Mouse (Mus musculus) kidney, embryonic 14.5 days (tissue): ENCODE data around the gene Pnpla7. TPM values are rescaled to one million over a fixed set of nuclear protein-coding genes. Genes with fewer than 3 reads are reported as not detected.

Experiments used
- ATAC-seq: fragments of 200-750 bp; cut with Nextera tagmentation; 2 replicates; pipeline ENCODE4 v1.8.0; 2017; ENCODE audit warnings: moderate number of reproducible peaks, mild to moderate bottlenecking, moderate TSS enrichment, moderate library complexity; ENCODE audit not compliant: low FRiP score, low TSS enrichment
- H3K27ac ChIP-seq: fragments of 300-500 bp; sonication (generic); 2 replicates; pipeline ENCODE4 v1.5.1; 2014; ENCODE audit warnings: low read depth, mild to moderate bottlenecking, low read length, moderate library complexity, mixed read lengths
- H3K27me3 ChIP-seq: fragments of 300-500 bp; sonication (generic); 2 replicates; pipeline ENCODE4 v1.6.1; 2014; ENCODE audit warnings: mild to moderate bottlenecking, low read length; ENCODE audit not compliant: control insufficient read depth, insufficient read depth
- H3K36me3 ChIP-seq: fragments of 300-500 bp; sonication (generic); 2 replicates; pipeline ENCODE4 v1.6.1; 2014; ENCODE audit warnings: low read length, mixed read lengths; ENCODE audit not compliant: control insufficient read depth, insufficient read depth
- H3K4me1 ChIP-seq: fragments of 300-500 bp; sonication (generic); 2 replicates; pipeline ENCODE4 v1.6.1; 2014; ENCODE audit warnings: low read length, mixed read lengths; ENCODE audit not compliant: control insufficient read depth, insufficient read depth
- H3K4me2 ChIP-seq: fragments of 300-500 bp; sonication (generic); replicated peaks from 2 replicates; pipeline ENCODE4 v1.6.1; 2014; ENCODE audit warnings: low read depth, mild to moderate bottlenecking, low read length
- H3K4me3 ChIP-seq: fragments of 300-500 bp; sonication (generic); 2 replicates; pipeline ENCODE4 v1.5.1; 2014; ENCODE audit warnings: mild to moderate bottlenecking, low read length
- H3K9ac ChIP-seq: fragments of 300-500 bp; sonication (generic); 2 replicates; pipeline ENCODE4 v1.6.1; 2014; ENCODE audit warnings: low read depth, mild to moderate bottlenecking, low read length, moderate library complexity
- H3K9me3 ChIP-seq: fragments of 300-500 bp; sonication (generic); 2 replicates; pipeline ENCODE4 v1.6.1; 2016; ENCODE audit warnings: low read length; ENCODE audit not compliant: control insufficient read depth
- WGBS: fragments of 180-500 bp; shearing (Covaris S2); extraction: QIAGEN DNeasy Blood & Tissue Kit; methylation state at CpG from one replicate; pipeline ENCODE4 v1.1.7; 2014; 5-methylcytosine and 5-hydroxymethylcytosine counted together
- polyA plus RNA-seq: library from polyadenylated mRNA; unstranded; fragments of >200 nt; fragmentation: Nextera tagmentation; extraction: Ambion mirVana; gene quantifications from 2 replicates; pipeline ENCODE4 v1.2.1, GENCODE M21; 2014

Pnpla7 gene
- 6.0 and 7.5 TPM in 2 replicates for polyA plus RNA-seq

- ATAC-seq: peak; percentile 78
- Histone ChIP-seq H3K27ac (peak within 1 kb of the TSS; percentile 90), H3K27me3 (no peaks in the 10 kb centered on the region), H3K9me3 (no peaks in the 10 kb centered on the region), H3K36me3 (peaks cover 24% of the 10 kb centered on the region), H3K4me3 (peak within 1 kb of the TSS; percentile 88), H3K4me1 (peaks cover 13% of the 10 kb centered on the region), H3K4me2 (peak within 1 kb of the TSS; percentile 99), H3K9ac (peak within 1 kb of the TSS; percentile 78)
- WGBS: under 1% methylated on average over 16 of the region's 16 CpGs
Observed at GRCm38 (mm10) chr2:24975704-24976297, at the start of gene Pnpla7. TSS of gene Pnpla7 (plus strand) at chr2:24976033.

- Histone ChIP-seq H3K9ac (no peak overlapping the region), H3K27me3 (no peaks in the 10 kb centered on the region; the same call in 1 of the 2 replicates), H3K4me2 (no peak overlapping the region), H3K4me1 (no peaks in the 10 kb centered on the region), H3K27ac (no peak overlapping the region), H3K36me3 (no peaks in the 10 kb centered on the region), H3K9me3 (no peaks in the 10 kb centered on the region), H3K4me3 (no peak overlapping the region)
- no peak for ATAC-seq
- WGBS: 86% methylated on average over 9 of the region's 9 CpGs
Observed at GRCm38 (mm10) chr2:24926345-24926964, 49.4 kb upstream of the Pnpla7 start.

GRCm38 (mm10) chr2:24926965-24927358, 48.9 kb upstream of the Pnpla7 start:
- ATAC-seq: no peak
- Histone ChIP-seq H3K9me3 (no peaks in the 10 kb centered on the region), H3K27me3 (no peaks in the 10 kb centered on the region; the same call in 1 of the 2 replicates), H3K9ac (no peak overlapping the region), H3K4me3 (no peak overlapping the region), H3K27ac (no peak overlapping the region), H3K36me3 (no peaks in the 10 kb centered on the region), H3K4me2 (no peak overlapping the region), H3K4me1 (no peaks in the 10 kb centered on the region)
- 81% methylated on average over 7 of the region's 7 CpGs for WGBS

- H3K9ac ChIP-seq: no peak overlapping the region
- ATAC-seq: peak; percentile 69; the same call in 1 of the 2 replicates
- H3K4me1 ChIP-seq: no peaks in the 10 kb centered on the region
- no peak overlapping the region for H3K4me3 ChIP-seq
- H3K27me3 ChIP-seq: no peaks in the 10 kb centered on the region; the same call in 1 of the 2 replicates
- peak overlapping the region; percentile 56 for H3K27ac ChIP-seq
- H3K36me3 ChIP-seq: no peaks in the 10 kb centered on the region
- WGBS: 63% methylated on average over 4 of the region's 4 CpGs
- no peaks in the 10 kb centered on the region for H3K9me3 ChIP-seq
- H3K4me2 ChIP-seq: 0 out of 2 replicates have a peak overlapping the region, but pooled peaks have one; percentile 1
Observed at GRCm38 (mm10) chr2:24927810-24928479, 47.9 kb upstream of the Pnpla7 start.

- Histone ChIP-seq H3K4me2 (no peak overlapping the region), H3K9me3 (no peaks in the 10 kb centered on the region), H3K27me3 (no peaks in the 10 kb centered on the region; the same call in 1 of the 2 replicates), H3K36me3 (no peaks in the 10 kb centered on the region), H3K4me3 (no peak overlapping the region), H3K27ac (no peak overlapping the region; the same call in 1 of the 2 replicates), H3K4me1 (peaks cover 3% of the 10 kb centered on the region; the same call in 1 of the 2 replicates), H3K9ac (no peak overlapping the region)
- ATAC-seq: no peak
- 62% methylated on average over 2 of the region's 2 CpGs for WGBS
Observed at GRCm38 (mm10) chr2:24929119-24929518, 46.7 kb upstream of the Pnpla7 start.

GRCm38 (mm10) chr2:24929593-24929992, 46.2 kb upstream of the Pnpla7 start:
- no peaks in the 10 kb centered on the region for H3K36me3 ChIP-seq
- no peak overlapping the region for H3K9ac ChIP-seq
- no peak overlapping the region for H3K27ac ChIP-seq
- no peak overlapping the region for H3K4me3 ChIP-seq
- no peak overlapping the region for H3K4me2 ChIP-seq
- 91% methylated on average over 5 of the region's 5 CpGs for WGBS
- no peak for ATAC-seq
- H3K4me1 ChIP-seq: peaks cover 8% of the 10 kb centered on the region; the same call in 1 of the 2 replicates
- H3K9me3 ChIP-seq: no peaks in the 10 kb centered on the region
- no peaks in the 10 kb centered on the region; the same call in 1 of the 2 replicates for H3K27me3 ChIP-seq

- 5% methylated on average over 19 of the region's 19 CpGs for WGBS
- no peaks in the 10 kb centered on the region for H3K27me3 ChIP-seq
- peak overlapping the region; percentile 73 for H3K27ac ChIP-seq
- H3K36me3 ChIP-seq: no peaks in the 10 kb centered on the region
- H3K9me3 ChIP-seq: no peaks in the 10 kb centered on the region
- peak overlapping the region; percentile 65 for H3K4me3 ChIP-seq
- peak overlapping the region; percentile 95 for H3K4me2 ChIP-seq
- ATAC-seq: peak; percentile 56
- H3K9ac ChIP-seq: peak overlapping the region; percentile 66
- H3K4me1 ChIP-seq: peaks cover 12% of the 10 kb centered on the region; the same call in 1 of the 2 replicates
Observed at GRCm38 (mm10) chr2:24934441-24934963, 41.3 kb upstream of the Pnpla7 start.

- H3K27ac ChIP-seq: peak within 1 kb of the TSS; percentile 73
- peaks cover 12% of the 10 kb centered on the region; the same call in 1 of the 2 replicates for H3K4me1 ChIP-seq
- WGBS: under 1% methylated on average over 49 of the region's 49 CpGs
- peak within 1 kb of the TSS; percentile 65 for H3K4me3 ChIP-seq
- H3K36me3 ChIP-seq: no peaks in the 10 kb centered on the region
- peak within 1 kb of the TSS; percentile 66 for H3K9ac ChIP-seq
- H3K27me3 ChIP-seq: no peaks in the 10 kb centered on the region
- peak within 1 kb of the TSS; percentile 95 for H3K4me2 ChIP-seq
- no peaks in the 10 kb centered on the region for H3K9me3 ChIP-seq
- peak; percentile 95 for ATAC-seq
Observed at GRCm38 (mm10) chr2:24935057-24935796, 40.6 kb upstream of the Pnpla7 start, which contains the start of gene Arrdc1. TSS of gene Arrdc1 (minus strand) at chr2:24935252.
